Mouse (Mus musculus): ENCODE measurements around the gene Mpp2.

- TF ChIP-seq GATA1 (IDR thresholded peaks at IDR 0.05; ENCODE audit: low read length): no peak
- no peak for TF ChIP-seq TAL1 (IDR thresholded peaks at IDR 0.05; ENCODE audit: low read length)
These were observed 15.6 kb downstream of the Mpp2 start for GRCm38 (mm10) chr11:102072729-102073128.
